Mouse (Mus musculus): ENCODE results near the gene Rcbtb1. TPM values are rescaled to one million over a fixed set of nuclear protein-coding genes. Genes with fewer than 3 reads are reported as not detected.
A peak's percentile ranks its signal among the peaks of the same experiment; 100 is the strongest.

Rcbtb1 gene
- 79.1 and 83.6 TPM in 2 replicates for polyA plus RNA-seq (2015; fragmentation: Nextera tagmentation; extraction: Ambion mirVana)

GRCm38 (mm10) chr14:59200711-59201603 lies at the start of gene Rcbtb1:
Rcbtb1 (plus strand) TSS chr14:59201209.
- Histone ChIP-seq H3K9me3 (ENCODE audit: control insufficient read depth, low read length) (no peaks in the 10 kb centered on the region), H3K27me3 (replicated peaks; ENCODE audit: control insufficient read depth, insufficient read depth, low read length) (no peaks in the 10 kb centered on the region), H3K9ac (replicated peaks; ENCODE audit: low read depth, low read length) (peak within 1 kb of the TSS; percentile 98), H3K4me2 (ENCODE audit: low read length) (peak within 1 kb of the TSS; percentile 96), H3K36me3 (ENCODE audit: control insufficient read depth, insufficient read depth) (no peaks in the 10 kb centered on the region), H3K27ac (ENCODE audit: low read length) (peak within 1 kb of the TSS; percentile 97), H3K4me1 (replicated peaks; ENCODE audit: control insufficient read depth, insufficient read depth, low read length) (peaks cover 31% of the 10 kb centered on the region), H3K4me3 (replicated peaks; ENCODE audit: low read length) (peak within 1 kb of the TSS; percentile 97)
- ATAC-seq = peak; percentile 96
- WGBS = under 1% methylated on average over 92 of the region's 96 CpGs

GRCm38 (mm10) chr14:59155589-59155988 lies 45.4 kb upstream of the Rcbtb1 start:
- ATAC-seq = no peak
- H3K9ac ChIP-seq (replicated peaks; ENCODE audit: low read depth, low read length) = no peak overlapping the region
- H3K9me3 ChIP-seq (ENCODE audit: control insufficient read depth, low read length) = no peaks in the 10 kb centered on the region
- H3K4me3 ChIP-seq (replicated peaks; ENCODE audit: low read length) = no peak overlapping the region
- WGBS = 82% methylated on average over 2 of the region's 2 CpGs
- H3K4me2 ChIP-seq (ENCODE audit: low read length) = no peak overlapping the region
- H3K27me3 ChIP-seq (replicated peaks; ENCODE audit: control insufficient read depth, insufficient read depth, low read length) = no peaks in the 10 kb centered on the region
- H3K36me3 ChIP-seq (ENCODE audit: control insufficient read depth, insufficient read depth) = no peaks in the 10 kb centered on the region
- H3K4me1 ChIP-seq (replicated peaks; ENCODE audit: control insufficient read depth, insufficient read depth, low read length) = no peaks in the 10 kb centered on the region
- H3K27ac ChIP-seq (ENCODE audit: low read length) = no peak overlapping the region

GRCm38 (mm10) chr14:59157016-59157698 lies 43.9 kb upstream of the Rcbtb1 start:
- 83% methylated on average over 3 of the region's 3 CpGs for WGBS
- no peaks in the 10 kb centered on the region for H3K4me1 ChIP-seq (replicated peaks; ENCODE audit: control insufficient read depth, insufficient read depth, low read length)
- H3K9me3 ChIP-seq (ENCODE audit: control insufficient read depth, low read length) = no peaks in the 10 kb centered on the region
- no peak overlapping the region for H3K9ac ChIP-seq (replicated peaks; ENCODE audit: low read depth, low read length)
- no peak overlapping the region for H3K27ac ChIP-seq (ENCODE audit: low read length)
- no peak overlapping the region for H3K4me3 ChIP-seq (replicated peaks; ENCODE audit: low read length)
- H3K36me3 ChIP-seq (ENCODE audit: control insufficient read depth, insufficient read depth) = no peaks in the 10 kb centered on the region
- no peak overlapping the region for H3K4me2 ChIP-seq (ENCODE audit: low read length)
- ATAC-seq = no peak
- H3K27me3 ChIP-seq (replicated peaks; ENCODE audit: control insufficient read depth, insufficient read depth, low read length) = no peaks in the 10 kb centered on the region

GRCm38 (mm10) chr14:59178649-59179048 lies 22.4 kb upstream of the Rcbtb1 start, which contains the start of gene Gm5142:
Gm5142 (minus strand) TSS chr14:59178749.
- Histone ChIP-seq H3K4me3 (replicated peaks; ENCODE audit: low read length) (no peak within 1 kb of the TSS), H3K9me3 (ENCODE audit: control insufficient read depth, low read length) (no peaks in the 10 kb centered on the region), H3K4me1 (replicated peaks; ENCODE audit: control insufficient read depth, insufficient read depth, low read length) (no peaks in the 10 kb centered on the region), H3K27ac (ENCODE audit: low read length) (no peak within 1 kb of the TSS), H3K27me3 (replicated peaks; ENCODE audit: control insufficient read depth, insufficient read depth, low read length) (no peaks in the 10 kb centered on the region), H3K9ac (replicated peaks; ENCODE audit: low read depth, low read length) (no peak within 1 kb of the TSS), H3K36me3 (ENCODE audit: control insufficient read depth, insufficient read depth) (no peaks in the 10 kb centered on the region), H3K4me2 (ENCODE audit: low read length) (no peak within 1 kb of the TSS)
- ATAC-seq = no peak
- WGBS = 83% methylated on average over 3 of the region's 3 CpGs

- no peak overlapping the region for H3K27ac ChIP-seq (ENCODE audit: low read length)
These were observed 18.3 kb upstream of the Rcbtb1 start for GRCm38 (mm10) chr14:59182732-59183131.

GRCm38 (mm10) chr14:59185514-59185913 lies 15.5 kb upstream of the Rcbtb1 start:
- no peak overlapping the region for H3K27ac ChIP-seq (ENCODE audit: low read length)
- H3K27me3 ChIP-seq (replicated peaks; ENCODE audit: control insufficient read depth, insufficient read depth, low read length) = no peaks in the 10 kb centered on the region
- no peak overlapping the region for H3K4me2 ChIP-seq (ENCODE audit: low read length)
- H3K36me3 ChIP-seq (ENCODE audit: control insufficient read depth, insufficient read depth) = no peaks in the 10 kb centered on the region
- H3K9ac ChIP-seq (replicated peaks; ENCODE audit: low read depth, low read length) = no peak overlapping the region
- no peak overlapping the region for H3K4me3 ChIP-seq (replicated peaks; ENCODE audit: low read length)
- H3K4me1 ChIP-seq (replicated peaks; ENCODE audit: control insufficient read depth, insufficient read depth, low read length) = no peaks in the 10 kb centered on the region
- no peaks in the 10 kb centered on the region for H3K9me3 ChIP-seq (ENCODE audit: control insufficient read depth, low read length)
- no peak for ATAC-seq

More at GRCm38 (mm10) chr14:59182732-59183131, 18.3 kb upstream of the Rcbtb1 start:
- H3K9me3 ChIP-seq (ENCODE audit: control insufficient read depth, low read length) = no peaks in the 10 kb centered on the region
- WGBS = 82% methylated on average over 2 of the region's 2 CpGs
- no peak overlapping the region for H3K9ac ChIP-seq (replicated peaks; ENCODE audit: low read depth, low read length)
- H3K4me1 ChIP-seq (replicated peaks; ENCODE audit: control insufficient read depth, insufficient read depth, low read length) = no peaks in the 10 kb centered on the region
- H3K4me3 ChIP-seq (replicated peaks; ENCODE audit: low read length) = no peak overlapping the region
- H3K36me3 ChIP-seq (ENCODE audit: control insufficient read depth, insufficient read depth) = no peaks in the 10 kb centered on the region
- ATAC-seq = no peak
- no peak overlapping the region for H3K4me2 ChIP-seq (ENCODE audit: low read length)
- no peaks in the 10 kb centered on the region for H3K27me3 ChIP-seq (replicated peaks; ENCODE audit: control insufficient read depth, insufficient read depth, low read length)

- H3K9me3 ChIP-seq (ENCODE audit: control insufficient read depth, low read length) = no peaks in the 10 kb centered on the region
- H3K27me3 ChIP-seq (replicated peaks; ENCODE audit: control insufficient read depth, insufficient read depth, low read length) = no peaks in the 10 kb centered on the region
- no peak overlapping the region for H3K4me2 ChIP-seq (ENCODE audit: low read length)
- no peak overlapping the region for H3K9ac ChIP-seq (replicated peaks; ENCODE audit: low read depth, low read length)
- no peak for ATAC-seq
- H3K27ac ChIP-seq (ENCODE audit: low read length) = no peak overlapping the region
- no peaks in the 10 kb centered on the region for H3K36me3 ChIP-seq (ENCODE audit: control insufficient read depth, insufficient read depth)
- H3K4me1 ChIP-seq (replicated peaks; ENCODE audit: control insufficient read depth, insufficient read depth, low read length) = no peaks in the 10 kb centered on the region
- WGBS = 85% methylated on average over 2 of the region's 2 CpGs
- no peak overlapping the region for H3K4me3 ChIP-seq (replicated peaks; ENCODE audit: low read length)
These were observed 14.9 kb upstream of the Rcbtb1 start for GRCm38 (mm10) chr14:59186121-59186520.

GRCm38 (mm10) chr14:59201604-59202215 lies 701 bp downstream of the Rcbtb1 start:
- H3K36me3 ChIP-seq (ENCODE audit: control insufficient read depth, insufficient read depth) = no peaks in the 10 kb centered on the region
- under 1% methylated on average over 21 of the region's 21 CpGs for WGBS
- H3K27me3 ChIP-seq (replicated peaks; ENCODE audit: control insufficient read depth, insufficient read depth, low read length) = no peaks in the 10 kb centered on the region
- H3K4me1 ChIP-seq (replicated peaks; ENCODE audit: control insufficient read depth, insufficient read depth, low read length) = peaks cover 36% of the 10 kb centered on the region
- ATAC-seq = no peak
- peak overlapping the region; percentile 98 for H3K9ac ChIP-seq (replicated peaks; ENCODE audit: low read depth, low read length)
- H3K4me2 ChIP-seq (ENCODE audit: low read length) = peak overlapping the region; percentile 96
- H3K4me3 ChIP-seq (replicated peaks; ENCODE audit: low read length) = peak overlapping the region; percentile 97
- H3K9me3 ChIP-seq (ENCODE audit: control insufficient read depth, low read length) = no peaks in the 10 kb centered on the region
- H3K27ac ChIP-seq (ENCODE audit: low read length) = peak overlapping the region; percentile 97

- no peak overlapping the region for H3K4me3 ChIP-seq (replicated peaks; ENCODE audit: low read length)
- peak overlapping the region; percentile 27 for H3K9ac ChIP-seq (replicated peaks; ENCODE audit: low read depth, low read length)
- WGBS = 29% methylated on average over 7 of the region's 7 CpGs
- no peak overlapping the region for H3K27ac ChIP-seq (ENCODE audit: low read length)
- no peaks in the 10 kb centered on the region for H3K27me3 ChIP-seq (replicated peaks; ENCODE audit: control insufficient read depth, insufficient read depth, low read length)
- peak overlapping the region; percentile 24 for H3K4me2 ChIP-seq (ENCODE audit: low read length)
- no peaks in the 10 kb centered on the region for H3K9me3 ChIP-seq (ENCODE audit: control insufficient read depth, low read length)
- H3K36me3 ChIP-seq (ENCODE audit: control insufficient read depth, insufficient read depth) = no peaks in the 10 kb centered on the region
- ATAC-seq = no peak
- H3K4me1 ChIP-seq (replicated peaks; ENCODE audit: control insufficient read depth, insufficient read depth, low read length) = peaks cover 39% of the 10 kb centered on the region
These were observed 4.5 kb downstream of the Rcbtb1 start for GRCm38 (mm10) chr14:59205461-59205860.

All from forebrain, embryonic 16.5 days (tissue).